Mouse (Mus musculus) hindbrain, embryonic 12.5 days (tissue): ENCODE measurements around the gene Rbm3. TPM values are rescaled to one million over a fixed set of nuclear protein-coding genes. Genes with fewer than 3 reads are reported as not detected.

Experiments used
- polyA plus RNA-seq: library from polyadenylated mRNA; unstranded; fragments of >200 nt; fragmentation: Nextera tagmentation; extraction: Ambion mirVana; gene quantifications from 2 replicates; pipeline ENCODE4 v1.2.1, GENCODE M21; 2016

The Rbm3 gene
- polyA plus RNA-seq, 1 experiment from 2014 or later = 401 TPM

Other genes starting within 250 kb of the Rbm3 start
- gene Pqbp1, start 246.6 kb downstream of the Rbm3 start, polyA plus RNA-seq = 172 and 178 TPM in 2 replicates
- 138 and 144 TPM in 2 replicates for gene Timm17b, start 246.5 kb downstream of the Rbm3 start, polyA plus RNA-seq
- gene Gm10491, start 238.0 kb downstream of the Rbm3 start, polyA plus RNA-seq = not detected in 2 replicates
- not detected in 2 replicates for gene Gm10490, start 236.3 kb downstream of the Rbm3 start, polyA plus RNA-seq
- 102 and 111 TPM in 2 replicates for gene Pcsk1n, start 226.1 kb downstream of the Rbm3 start, polyA plus RNA-seq
- gene Eras, start 217.3 kb downstream of the Rbm3 start, polyA plus RNA-seq = not detected in 2 replicates
- 68.2 and 68.5 TPM in 2 replicates for gene Hdac6, start 198.0 kb downstream of the Rbm3 start, polyA plus RNA-seq
- gene Gata1, start 167.8 kb downstream of the Rbm3 start, polyA plus RNA-seq = 0.98 and 1.5 TPM in 2 replicates
- not detected in 2 replicates for gene Glod5, start 127.4 kb downstream of the Rbm3 start, polyA plus RNA-seq
- 58.6 and 60.2 TPM in 2 replicates for gene Suv39h1, start 71.1 kb downstream of the Rbm3 start, polyA plus RNA-seq
- 0.21 TPM in 1 of 2 replicates, not detected in the other for gene Was, start 55.4 kb downstream of the Rbm3 start, polyA plus RNA-seq
- gene Wdr13, start 13.0 kb downstream of the Rbm3 start, polyA plus RNA-seq = 40.5 and 42.6 TPM in 2 replicates
- gene Tbc1d25, start 30.3 kb upstream of the Rbm3 start, polyA plus RNA-seq = 16.4 and 16.7 TPM in 2 replicates
- 30.7 and 32.3 TPM in 2 replicates for gene Ebp, start 47.6 kb upstream of the Rbm3 start, polyA plus RNA-seq
- gene Porcn, start 60.6 kb upstream of the Rbm3 start, polyA plus RNA-seq = 28.2 and 31.7 TPM in 2 replicates
- gene Ftsj1, start 106.5 kb upstream of the Rbm3 start, polyA plus RNA-seq = 43.1 and 43.5 TPM in 2 replicates
- 5.5 and 6.1 TPM in 2 replicates for gene Slc38a5, start 125.3 kb upstream of the Rbm3 start, polyA plus RNA-seq
- gene Ssxb10, start 181.5 kb upstream of the Rbm3 start, polyA plus RNA-seq = not detected in 2 replicates
- gene Ssxb9, start 221.1 kb upstream of the Rbm3 start, polyA plus RNA-seq = not detected in 2 replicates